Mouse (Mus musculus) 3T3-L1 (cell line): ENCODE results near the gene Zfp711.

Experiments used
- DNase-seq: peaks from one replicate; pipeline ENCODE4 v3.0.0-alpha.2; 2015; ENCODE audit warnings: low read depth, low spot score

The Zfp711 gene

GRCm38 (mm10) chrX:112600511-112601305 lies at the start of gene Zfp711:
Zfp711 (plus strand) TSS chrX:112600526.
- DNase-seq, result no peak

DNA sequence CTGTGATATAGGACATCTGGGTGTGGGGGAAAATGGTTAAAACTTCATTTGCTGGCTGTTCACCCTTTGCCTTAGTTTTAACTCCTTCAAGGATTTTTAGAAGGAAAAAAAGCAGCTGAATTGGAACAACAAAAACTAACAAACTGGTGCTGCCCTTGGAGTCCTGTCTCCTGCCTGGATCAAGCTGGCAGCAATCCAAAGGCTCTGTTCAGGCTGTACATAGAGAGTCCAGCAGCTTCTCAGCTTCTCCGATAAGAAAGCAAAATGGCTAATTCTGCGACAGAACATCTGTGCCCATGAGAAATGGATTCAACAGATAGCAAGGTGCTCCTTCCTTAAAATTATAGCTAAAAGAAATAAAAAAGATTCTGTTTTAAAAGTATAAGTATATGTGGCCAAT lies 32.6 kb upstream of the Zfp711 start:
- DNase-seq, result no peak

- no peak for DNase-seq
Measured at GRCm38 (mm10) chrX:112601306-112602120, 1.2 kb downstream of the Zfp711 start.

DNA sequence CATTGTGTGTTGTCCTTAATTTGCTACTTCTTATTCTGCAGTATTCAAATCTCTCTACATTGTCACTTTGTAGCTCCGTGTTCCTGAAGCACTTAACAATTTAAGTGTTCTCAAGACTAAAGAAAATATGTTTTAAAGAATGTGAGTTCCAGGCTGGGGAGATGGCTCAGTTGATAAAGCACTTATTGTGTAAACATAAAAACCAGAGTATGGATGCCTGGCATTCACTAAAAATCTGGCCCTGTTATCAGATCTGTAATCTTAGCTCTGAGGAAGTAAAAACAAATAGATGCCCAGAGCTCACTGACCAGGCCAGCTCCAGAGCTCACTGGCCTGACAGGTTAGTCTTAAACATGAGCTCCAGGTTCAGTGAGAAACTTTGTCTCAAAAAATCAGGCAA lies 75.2 kb downstream of the Zfp711 start:
- DNase-seq, result no peak

DNA sequence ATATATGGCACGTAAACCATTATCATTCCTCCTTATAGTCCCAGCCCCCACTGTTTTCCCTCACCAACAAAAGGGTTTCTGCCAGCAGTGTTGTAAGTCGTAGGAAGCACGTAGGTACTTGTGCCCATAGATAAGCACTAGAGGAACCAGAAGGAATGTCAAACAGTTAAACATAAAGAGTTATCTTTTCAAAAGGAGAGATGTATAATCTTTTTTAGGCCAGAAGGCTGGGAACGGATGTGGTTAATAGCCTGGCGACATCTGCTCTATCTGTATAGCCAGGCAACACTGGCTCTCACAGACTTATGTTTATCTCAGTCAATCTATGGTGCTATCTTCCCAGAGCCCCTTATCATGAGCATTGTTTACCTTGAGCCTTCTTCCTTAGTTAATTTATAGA lies 80.3 kb downstream of the Zfp711 start:
- DNase-seq, result no peak
